Mouse (Mus musculus) urinary bladder, postnatal 4 days (tissue): ENCODE data around the gene Tmem109.
A peak's percentile ranks its signal among the peaks of the same experiment; 100 is the strongest.

ENCODE experiments used
- DNase-seq, 2 experiments: peaks; one replicate each; pipeline ENCODE4 v3.0.0; 2021 to 2022; ENCODE audit warnings: low spot score in 2 of 2

Gene Tmem109

GRCm38 (mm10) chr19:10892201-10892600, 10.4 kb upstream of the Tmem109 start:
- DNase-seq: no peak

- DNase-seq: no peak
Observed at GRCm38 (mm10) chr19:10880975-10881425, 801 bp downstream of the Tmem109 start.

GRCm38 (mm10) chr19:10880085-10880974, 1.5 kb downstream of the Tmem109 start:
- peak in 1 of 2 experiments; percentile 54 for DNase-seq

GRCm38 (mm10) chr19:10878201-10878837, 3.5 kb downstream of the Tmem109 start:
- no peak for DNase-seq

GRCm38 (mm10) chr19:10871328-10871961, 10.4 kb downstream of the Tmem109 start:
- no peak for DNase-seq

GRCm38 (mm10) chr19:10870676-10871075, 11.1 kb downstream of the Tmem109 start:
- DNase-seq: no peak

GRCm38 (mm10) chr19:10869886-10870527, 11.8 kb downstream of the Tmem109 start, which contains the start of gene Tmem132a:
TSS of gene Tmem132a (minus strand) at chr19:10869940.
- no peak for DNase-seq

- peak; percentile 71 to 74 for DNase-seq
Observed at GRCm38 (mm10) chr19:10869241-10869885, 12.4 kb downstream of the Tmem109 start.

GRCm38 (mm10) chr19:10868623-10869141, 13.1 kb downstream of the Tmem109 start:
- no peak for DNase-seq

GRCm38 (mm10) chr19:10867946-10868622, 13.7 kb downstream of the Tmem109 start:
- no peak for DNase-seq

- no peak for DNase-seq
Observed at GRCm38 (mm10) chr19:10866351-10866750, 15.4 kb downstream of the Tmem109 start.

- no peak for DNase-seq
Observed at GRCm38 (mm10) chr19:10860072-10860497, 21.7 kb downstream of the Tmem109 start.

- no peak for DNase-seq
Observed at GRCm38 (mm10) chr19:10856520-10856919, 25.3 kb downstream of the Tmem109 start.

GRCm38 (mm10) chr19:10855422-10855821, 26.4 kb downstream of the Tmem109 start:
- no peak for DNase-seq

- no peak for DNase-seq
Observed at GRCm38 (mm10) chr19:10847311-10848087, 34.3 kb downstream of the Tmem109 start.

- DNase-seq: no peak
Observed at GRCm38 (mm10) chr19:10846150-10846549, 35.7 kb downstream of the Tmem109 start.

GRCm38 (mm10) chr19:10845454-10845853, 36.3 kb downstream of the Tmem109 start:
- DNase-seq: no peak

GRCm38 (mm10) chr19:10844206-10844605, 37.6 kb downstream of the Tmem109 start:
- peak in 1 of 2 experiments; percentile 15 for DNase-seq

- DNase-seq: peak in 1 of 2 experiments; percentile 15
Observed at GRCm38 (mm10) chr19:10842914-10843313, 38.9 kb downstream of the Tmem109 start.
